15 mouse cellular contexts compared by ENCODE assay signal in the genomic region with DNA sequence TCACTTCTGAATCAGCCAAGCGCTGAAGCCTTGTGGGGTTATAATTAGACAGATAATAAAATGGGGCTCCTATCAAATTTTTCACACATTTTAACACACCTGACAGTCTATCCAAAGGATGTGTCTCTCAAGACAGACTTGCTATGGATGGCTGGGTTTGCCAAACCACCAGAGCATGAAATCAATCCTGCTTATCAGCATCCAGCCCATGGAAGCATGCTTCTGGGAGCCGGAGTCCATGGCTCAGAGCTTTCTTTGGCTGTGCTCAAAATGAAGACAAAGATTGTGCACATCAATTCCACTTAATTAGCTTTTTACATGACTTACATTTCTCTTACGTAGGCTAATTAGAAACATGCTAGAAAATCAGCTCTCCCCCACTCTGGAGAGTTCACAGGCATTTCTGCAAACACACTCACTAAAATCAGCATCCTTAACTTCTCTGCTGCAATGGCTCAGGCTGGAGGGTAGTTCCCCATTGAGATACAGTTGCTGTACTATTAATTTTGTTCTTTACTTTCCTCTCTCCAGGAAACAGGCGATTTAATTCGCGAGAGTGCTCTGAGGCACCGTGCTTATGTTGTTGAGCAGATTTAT.
DNase-seq lines count a peak whose midpoint lies in the region; ATAC-seq and TF ChIP-seq lines count a peak whose summit lies in the region.
"Had no signal": no experiment of that assay in that cellular context is flagged by ENCODE, and none has a peak within 500 bp of the region (broad histone marks: within the 10 kb centered on the region; RNA-seq: fewer than 3 reads in every experiment).

No protein-coding gene starts in this region.

- no peak overlapping the region for H3K4me2 ChIP-seq in forebrain, embryonic 14.5 days (ENCODE audit: low read length)
- H3K4me2 ChIP-seq in forebrain, postnatal 0 days (ENCODE audit: low read depth) = no peak overlapping the region
- H3K4me2 ChIP-seq in intestine, embryonic 16.5 days (ENCODE audit: low read depth, low read length) = no peak overlapping the region
- H3K4me2 ChIP-seq: limb, embryonic 12.5 days had no signal

- no peak for TF ChIP-seq POLR2A in spleen, adult 2 months (IDR thresholded peaks at IDR 0.05; ENCODE audit: low read depth, low read length)

- no peak for TF ChIP-seq CTCF in forebrain, postnatal 0 days (IDR thresholded peaks at IDR 0.05; ENCODE audit: low read depth)
- TF ChIP-seq CTCF in spleen, adult 2 months (IDR thresholded peaks at IDR 0.05; ENCODE audit: extremely low read depth, insufficient read depth, insufficient read length, insufficient replicate concordance) = no peak

- no peaks in the 10 kb centered on the region for H3K4me1 ChIP-seq in forebrain, embryonic 14.5 days (ENCODE audit: control insufficient read depth, insufficient read depth, low read length)
- H3K4me1 ChIP-seq in forebrain, postnatal 0 days (ENCODE audit: insufficient read depth) = no peaks in the 10 kb centered on the region
- H3K4me1 ChIP-seq in spleen, adult 2 months (ENCODE audit: control insufficient read depth, insufficient read depth, insufficient read length) = no peaks in the 10 kb centered on the region; the same call in 1 of the 2 replicates
- H3K4me1 ChIP-seq in intestine, embryonic 16.5 days (ENCODE audit: control insufficient read depth, insufficient read depth, low read length) = no peaks in the 10 kb centered on the region
- H3K4me1 ChIP-seq: forebrain, embryonic 10.5 days; limb, embryonic 12.5 days had no signal

- no peak overlapping the region for H3K27ac ChIP-seq in forebrain, embryonic 14.5 days (ENCODE audit: low read depth, low read length)
- H3K27ac ChIP-seq in forebrain, postnatal 0 days (ENCODE audit: low read depth, low read length) = no peak overlapping the region
- peak overlapping the region; percentile 57 for H3K27ac ChIP-seq in spleen, adult 2 months (ENCODE audit: insufficient read depth, low read length)
- H3K27ac ChIP-seq in intestine, embryonic 16.5 days (ENCODE audit: low read length) = no peak overlapping the region
- H3K27ac ChIP-seq: forebrain, embryonic 10.5 days; limb, embryonic 12.5 days had no signal

- no peaks in the 10 kb centered on the region for H3K27me3 ChIP-seq in forebrain, embryonic 14.5 days (replicated peaks; ENCODE audit: control insufficient read depth, insufficient read depth, low read length)
- H3K27me3 ChIP-seq in forebrain, postnatal 0 days (ENCODE audit: insufficient read depth, low read length) = no peaks in the 10 kb centered on the region
- H3K27me3 ChIP-seq in spleen, adult 2 months (ENCODE audit: control insufficient read depth, insufficient read depth, low read length) = no peaks in the 10 kb centered on the region
- no peaks in the 10 kb centered on the region for H3K27me3 ChIP-seq in intestine, embryonic 16.5 days (replicated peaks; ENCODE audit: control insufficient read depth, insufficient read depth, low read length)
- H3K27me3 ChIP-seq: limb, embryonic 12.5 days had no signal

- no peak overlapping the region for H3K9ac ChIP-seq in forebrain, embryonic 14.5 days (ENCODE audit: low read length)
- no peak overlapping the region for H3K9ac ChIP-seq in forebrain, postnatal 0 days
- H3K9ac ChIP-seq in intestine, embryonic 16.5 days (ENCODE audit: low read depth, low read length) = no peak overlapping the region
- H3K9ac ChIP-seq: limb, embryonic 12.5 days had no signal

- peak; percentile 3 for DNase-seq in forebrain, embryonic 14.5 days (ENCODE audit: low spot score)
- no peak for DNase-seq in forebrain, postnatal 0 days
- DNase-seq in spleen, adult 2 months (ENCODE audit: low read depth in 1 of 2, low spot score in 2 of 2) = no peak
- no peak for DNase-seq in spleen, adult 18-20 months
- no peak for DNase-seq in thymus, postnatal 10 days (ENCODE audit: low spot score in 2 of 2)
- DNase-seq in layer of hippocampus, adult 9-11 months = no peak
- DNase-seq: cerebellum, adult 2 months; kidney, adult 8-10 months; lung, postnatal 36 days; thymus, adult 2 months had no signal

- 67% methylated on average over 7 of the region's 7 CpGs for WGBS in forebrain, embryonic 14.5 days
- WGBS in forebrain, postnatal 0 days = 60% methylated on average over 7 of the region's 7 CpGs
- 49% methylated on average over 7 of the region's 7 CpGs for WGBS in spleen, adult 2 months
- 67% methylated on average over 7 of the region's 7 CpGs for WGBS in intestine, embryonic 16.5 days

- H3K9me3 ChIP-seq in forebrain, embryonic 14.5 days (replicated peaks; ENCODE audit: control insufficient read depth, low read length) = no peaks in the 10 kb centered on the region
- H3K9me3 ChIP-seq in forebrain, postnatal 0 days (ENCODE audit: low read length) = no peaks in the 10 kb centered on the region
- H3K9me3 ChIP-seq in intestine, embryonic 16.5 days (ENCODE audit: control insufficient read depth, low read length) = no peaks in the 10 kb centered on the region
- H3K9me3 ChIP-seq: forebrain, embryonic 10.5 days; limb, embryonic 12.5 days had no signal

- H3K4me3 ChIP-seq in forebrain, embryonic 14.5 days (ENCODE audit: low read depth, low read length) = no peak overlapping the region
- H3K4me3 ChIP-seq in forebrain, postnatal 0 days (ENCODE audit: low read depth, low read length) = no peak overlapping the region
- H3K4me3 ChIP-seq in spleen, adult 2 months (ENCODE audit: extremely low read depth, insufficient read depth, insufficient read length) = no peak overlapping the region
- no peak overlapping the region for H3K4me3 ChIP-seq in intestine, embryonic 16.5 days (ENCODE audit: low read length)
- H3K4me3 ChIP-seq: forebrain, embryonic 10.5 days; limb, embryonic 12.5 days had no signal

- no peaks in the 10 kb centered on the region for H3K36me3 ChIP-seq in forebrain, embryonic 14.5 days (ENCODE audit: control insufficient read depth, insufficient read depth, low read length)
- no peaks in the 10 kb centered on the region for H3K36me3 ChIP-seq in forebrain, postnatal 0 days (ENCODE audit: insufficient read depth)
- no peaks in the 10 kb centered on the region for H3K36me3 ChIP-seq in spleen, adult 2 months (ENCODE audit: control insufficient read depth, insufficient read depth, low read length)
- H3K36me3 ChIP-seq in intestine, embryonic 16.5 days (ENCODE audit: control insufficient read depth, insufficient read depth, low read length) = no peaks in the 10 kb centered on the region
- H3K36me3 ChIP-seq: forebrain, embryonic 10.5 days; limb, embryonic 12.5 days had no signal

- ATAC-seq in forebrain, embryonic 14.5 days = no peak
- no peak for ATAC-seq in forebrain, postnatal 0 days
- 0 out of 2 replicates have a peak, but pooled peaks have one; percentile 11 for ATAC-seq in megakaryocyte, adult 5-6 weeks (ENCODE audit: poor library complexity, severe bottlenecking)
- ATAC-seq in intestine, embryonic 16.5 days = no peak
- ATAC-seq: activated CD4-positive, CD25-positive, alpha-beta regulatory T cell, adult 4 months had no signal
